Mouse (Mus musculus) forebrain, embryonic 16.5 days (tissue): ENCODE results near the gene Ganab. TPM values are rescaled to one million over a fixed set of nuclear protein-coding genes. Genes with fewer than 3 reads are reported as not detected.

ENCODE experiments used
- ATAC-seq: fragments of 200-750 bp; cut with Nextera tagmentation; 2 replicates; pipeline ENCODE4 v1.8.0; 2017; ENCODE audit warnings: mild to moderate bottlenecking, moderate library complexity
- H3K27ac ChIP-seq: fragments of 300-500 bp; sonication (generic); 2 replicates; pipeline ENCODE4 v1.5.1; 2014; ENCODE audit warnings: low read length, control low read depth
- H3K27me3 ChIP-seq: fragments of 300-500 bp; sonication (generic); replicated peaks from 2 replicates; pipeline ENCODE4 v1.6.1; 2014; ENCODE audit warnings: low read length; ENCODE audit not compliant: control insufficient read depth, insufficient read depth
- H3K36me3 ChIP-seq: fragments of 300-500 bp; sonication (generic); 2 replicates; pipeline ENCODE4 v1.6.1; 2014; ENCODE audit not compliant: control insufficient read depth, insufficient read depth
- H3K4me1 ChIP-seq: fragments of 300-500 bp; sonication (generic); replicated peaks from 2 replicates; pipeline ENCODE4 v1.6.1; 2014; ENCODE audit warnings: low read length; ENCODE audit not compliant: control insufficient read depth, insufficient read depth
- H3K4me2 ChIP-seq: fragments of 300-500 bp; sonication (generic); 2 replicates; pipeline ENCODE4 v1.6.1; 2014; ENCODE audit warnings: mild to moderate bottlenecking, low read length, control low read depth
- H3K4me3 ChIP-seq: fragments of 300-500 bp; sonication (generic); replicated peaks from 2 replicates; pipeline ENCODE4 v1.5.1; 2014; ENCODE audit warnings: mild to moderate bottlenecking, low read length, control low read depth
- H3K9ac ChIP-seq: fragments of 300-500 bp; sonication (generic); replicated peaks from 2 replicates; pipeline ENCODE4 v1.6.1; 2014; ENCODE audit warnings: low read depth, low read length, control low read depth
- H3K9me3 ChIP-seq: fragments of 300-500 bp; sonication (generic); 2 replicates; pipeline ENCODE4 v1.6.1; 2016; ENCODE audit warnings: low read length; ENCODE audit not compliant: control insufficient read depth
- WGBS: fragments of 180-500 bp; shearing (Covaris S2); extraction: QIAGEN DNeasy Blood & Tissue Kit; methylation state at CpG from one replicate; pipeline ENCODE4 v1.1.7; 2014; 5-methylcytosine and 5-hydroxymethylcytosine counted together
- polyA plus RNA-seq: library from polyadenylated mRNA; unstranded; fragments of >200 nt; fragmentation: Nextera tagmentation; extraction: Ambion mirVana; gene quantifications from 2 replicates; pipeline ENCODE4 v1.2.1, GENCODE M21; 2015

Gene Ganab
- polyA plus RNA-seq: 91.7 and 95.1 TPM in 2 replicates

DNA sequence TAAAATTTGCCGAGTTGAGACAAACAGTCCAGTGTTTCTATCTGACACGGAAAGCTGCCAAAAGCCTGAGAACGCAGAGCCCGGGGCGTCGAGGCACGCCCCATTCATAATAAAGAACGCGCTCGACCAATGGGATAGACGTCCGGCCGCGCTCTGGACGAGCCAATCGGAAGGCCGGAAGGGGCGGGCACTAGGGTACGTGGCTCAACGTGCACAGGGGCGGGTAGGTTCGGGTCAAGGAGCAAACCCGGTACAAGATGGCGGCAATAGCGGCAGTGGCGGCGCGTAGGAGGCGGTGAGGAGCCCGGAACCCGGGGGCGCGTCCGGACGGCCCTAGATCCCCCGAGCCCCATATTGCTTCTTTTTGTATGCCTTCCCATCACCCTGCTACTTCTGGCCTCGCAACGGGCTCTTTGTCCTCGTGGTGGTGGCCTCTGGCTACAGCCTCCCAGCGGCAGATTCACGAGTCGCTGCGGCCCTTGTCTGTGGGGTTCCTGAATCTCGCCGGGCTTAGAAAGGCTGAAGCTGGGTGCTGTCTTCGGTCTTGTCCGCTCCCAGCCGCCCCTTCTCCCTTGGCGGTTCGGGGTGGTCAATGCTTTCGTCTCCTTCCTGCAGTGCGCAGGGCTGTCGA, at the start of gene Ganab:
TSS of gene Ganab (plus strand) at position 207 of the 631 bp plus-strand sequence.
- Histone ChIP-seq H3K4me2 (peak within 1 kb of the TSS; percentile 97), H3K27me3 (no peaks in the 10 kb centered on the region), H3K9me3 (no peaks in the 10 kb centered on the region), H3K9ac (peak within 1 kb of the TSS; percentile 96), H3K4me1 (peaks cover 31% of the 10 kb centered on the region), H3K27ac (peak within 1 kb of the TSS; percentile 85), H3K4me3 (peak within 1 kb of the TSS; percentile 98), H3K36me3 (peaks cover 6% of the 10 kb centered on the region)
- peak; percentile 98 for ATAC-seq
- under 1% methylated on average over 53 of the region's 53 CpGs for WGBS

DNA sequence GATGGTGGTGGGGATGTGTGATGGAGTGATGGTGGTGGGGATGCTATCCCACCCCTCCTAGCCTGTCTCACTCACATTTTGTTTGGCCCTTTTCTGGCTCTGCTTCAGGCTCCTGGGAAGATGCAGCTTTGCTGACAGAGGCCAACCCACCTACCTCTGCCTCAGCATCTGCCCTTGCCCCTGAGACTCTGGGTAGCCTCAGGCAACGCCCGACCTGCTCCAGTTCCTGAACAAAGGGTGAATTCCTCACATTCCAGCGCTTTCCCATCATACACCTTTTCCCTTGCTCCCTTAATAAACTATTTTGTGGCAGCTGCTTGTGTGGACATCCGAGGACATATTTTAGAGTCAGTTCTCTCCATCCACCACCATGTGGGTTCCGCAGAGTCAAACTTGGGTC, 49.5 kb upstream of the Ganab start:
- no peak for ATAC-seq
- 0 out of 2 replicates have a peak, but pooled peaks cover 3% of the 10 kb centered on the region for H3K4me1 ChIP-seq
- no peak overlapping the region for H3K4me2 ChIP-seq
- H3K9ac ChIP-seq: no peak overlapping the region
- no peaks in the 10 kb centered on the region for H3K9me3 ChIP-seq
- no peaks in the 10 kb centered on the region for H3K27me3 ChIP-seq
- peaks cover 14% of the 10 kb centered on the region for H3K36me3 ChIP-seq
- 84% methylated on average over 5 of the region's 5 CpGs for WGBS
- no peak overlapping the region for H3K27ac ChIP-seq
- no peak overlapping the region for H3K4me3 ChIP-seq

GRCm38 (mm10) chr19:8850402-8850901, 47.4 kb upstream of the Ganab start, which contains the start of gene Lrrn4cl:
Gene Lrrn4cl (plus strand): TSS chr19:8850768.
- Histone ChIP-seq H3K4me1 (no peaks in the 10 kb centered on the region), H3K4me2 (no peak within 1 kb of the TSS), H3K4me3 (no peak within 1 kb of the TSS), H3K36me3 (peaks cover 14% of the 10 kb centered on the region), H3K27ac (no peak within 1 kb of the TSS), H3K27me3 (no peaks in the 10 kb centered on the region), H3K9me3 (no peaks in the 10 kb centered on the region), H3K9ac (no peak within 1 kb of the TSS)
- no peak for ATAC-seq
- WGBS: 28% methylated on average over 7 of the region's 7 CpGs

DNA sequence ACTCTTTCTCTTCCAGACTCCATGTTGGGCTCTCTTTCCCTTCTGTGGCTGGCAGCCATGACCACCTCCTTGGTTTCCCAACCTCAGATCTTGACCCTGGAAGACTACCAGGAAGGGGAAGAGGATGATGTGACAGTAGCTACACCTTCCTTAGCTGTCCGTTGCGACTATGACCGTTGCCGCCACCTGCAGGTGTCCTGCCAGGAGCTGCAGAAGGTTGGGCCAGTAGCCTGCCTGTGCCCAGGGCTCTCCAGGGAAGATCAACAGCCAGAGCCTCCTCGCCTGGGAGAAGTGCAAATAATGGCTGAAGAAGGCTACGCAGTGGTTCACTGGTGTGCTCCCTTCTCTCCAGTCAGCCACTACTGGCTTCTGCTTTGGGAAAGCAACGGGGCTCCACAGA, 46.2 kb upstream of the Ganab start:
- no peak for ATAC-seq
- Histone ChIP-seq H3K4me2 (no peak overlapping the region), H3K36me3 (peaks cover 8% of the 10 kb centered on the region), H3K4me3 (no peak overlapping the region), H3K9ac (no peak overlapping the region), H3K4me1 (no peaks in the 10 kb centered on the region), H3K27me3 (no peaks in the 10 kb centered on the region), H3K9me3 (no peaks in the 10 kb centered on the region), H3K27ac (no peak overlapping the region)
- WGBS: 46% methylated on average over 7 of the region's 7 CpGs

DNA sequence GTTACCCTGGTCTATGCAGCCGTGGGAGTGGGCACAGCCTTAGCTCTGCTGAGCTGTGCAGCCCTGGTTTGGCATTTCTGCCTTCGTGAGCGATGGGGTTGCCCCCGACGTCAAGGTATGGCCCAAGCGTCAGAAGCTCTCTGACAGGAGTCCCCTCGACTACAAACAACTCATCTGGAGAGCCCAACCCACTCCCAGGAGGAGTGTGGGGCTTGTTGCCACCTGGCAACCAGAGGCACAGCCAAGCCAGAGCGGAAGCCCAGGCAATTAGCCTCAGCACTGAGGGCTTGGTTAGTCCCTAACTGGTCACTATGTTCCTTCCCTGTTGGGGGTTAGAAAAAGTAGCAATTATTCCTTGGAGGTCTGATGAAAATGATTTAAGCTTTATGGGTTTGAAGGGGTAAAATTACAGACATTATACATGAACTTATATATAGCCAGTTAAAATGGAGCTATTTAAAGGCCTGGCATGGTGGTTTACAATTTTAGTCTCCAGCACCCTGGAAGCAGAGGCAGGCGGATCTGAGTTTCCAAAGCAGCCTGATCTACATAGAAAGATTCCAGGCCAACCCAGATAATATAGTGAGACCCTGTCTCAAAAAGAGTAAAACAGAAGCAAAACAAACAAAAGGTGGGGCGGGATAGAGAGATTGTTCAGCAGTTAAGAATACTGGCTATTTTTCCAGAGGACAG, 45.5 kb upstream of the Ganab start:
- H3K36me3 ChIP-seq: 0 out of 2 replicates have a peak, but pooled peaks cover 2% of the 10 kb centered on the region
- no peaks in the 10 kb centered on the region for H3K4me1 ChIP-seq
- H3K9ac ChIP-seq: no peak overlapping the region
- no peaks in the 10 kb centered on the region for H3K9me3 ChIP-seq
- H3K4me2 ChIP-seq: no peak overlapping the region
- ATAC-seq: no peak
- no peak overlapping the region for H3K27ac ChIP-seq
- no peak overlapping the region for H3K4me3 ChIP-seq
- 57% methylated on average over 10 of the region's 10 CpGs for WGBS
- H3K27me3 ChIP-seq: no peaks in the 10 kb centered on the region

GRCm38 (mm10) chr19:8853117-8853516, 44.8 kb upstream of the Ganab start:
- H3K4me1 ChIP-seq: no peaks in the 10 kb centered on the region
- WGBS: 85% methylated on average over 3 of the region's 3 CpGs
- H3K4me2 ChIP-seq: no peak overlapping the region
- H3K4me3 ChIP-seq: no peak overlapping the region
- H3K9me3 ChIP-seq: no peaks in the 10 kb centered on the region
- H3K36me3 ChIP-seq: 0 out of 2 replicates have a peak, but pooled peaks cover 2% of the 10 kb centered on the region
- no peak overlapping the region for H3K27ac ChIP-seq
- no peaks in the 10 kb centered on the region for H3K27me3 ChIP-seq
- no peak for ATAC-seq
- H3K9ac ChIP-seq: no peak overlapping the region

- no peak overlapping the region for H3K9ac ChIP-seq
- ATAC-seq: no peak
- WGBS: 32% methylated on average over 4 of the region's 4 CpGs
These were observed 40.2 kb upstream of the Ganab start for GRCm38 (mm10) chr19:8857689-8858088.

GRCm38 (mm10) chr19:8859018-8859417, 38.9 kb upstream of the Ganab start:
- Histone ChIP-seq H3K4me2 (no peak overlapping the region), H3K36me3 (no peaks in the 10 kb centered on the region), H3K27ac (no peak overlapping the region), H3K4me1 (no peaks in the 10 kb centered on the region), H3K27me3 (no peaks in the 10 kb centered on the region), H3K4me3 (no peak overlapping the region), H3K9me3 (no peaks in the 10 kb centered on the region), H3K9ac (no peak overlapping the region)
- no peak for ATAC-seq
- WGBS: 24% methylated on average over 1 of the region's 1 CpGs

More at GRCm38 (mm10) chr19:8857689-8858088, 40.2 kb upstream of the Ganab start:
- Histone ChIP-seq H3K27ac (no peak overlapping the region), H3K27me3 (no peaks in the 10 kb centered on the region), H3K36me3 (no peaks in the 10 kb centered on the region), H3K4me1 (no peaks in the 10 kb centered on the region), H3K4me2 (no peak overlapping the region), H3K4me3 (no peak overlapping the region), H3K9me3 (no peaks in the 10 kb centered on the region)

DNA sequence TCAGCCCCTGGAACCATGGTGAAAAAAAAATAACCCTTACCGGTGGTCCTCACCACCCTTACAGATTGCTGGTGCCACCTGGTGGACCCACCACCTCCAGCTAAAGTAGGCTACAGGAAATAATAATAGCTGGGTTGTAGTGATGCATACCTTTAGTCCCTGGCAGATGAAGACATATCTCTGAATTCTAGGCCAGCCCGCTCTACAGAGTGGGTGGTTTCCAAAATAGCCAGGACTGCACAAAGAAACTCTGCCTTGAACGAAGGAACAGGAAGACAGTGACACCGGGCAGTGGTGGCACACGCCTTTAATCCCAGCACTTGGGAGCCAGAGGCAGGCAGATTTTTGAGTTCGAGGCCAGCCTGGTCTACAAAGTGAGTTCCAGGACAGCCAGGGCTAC, 33.6 kb upstream of the Ganab start:
- no peaks in the 10 kb centered on the region for H3K4me1 ChIP-seq
- 89% methylated on average over 6 of the region's 6 CpGs for WGBS
- no peak overlapping the region for H3K9ac ChIP-seq
- H3K9me3 ChIP-seq: no peaks in the 10 kb centered on the region
- no peak for ATAC-seq
- H3K36me3 ChIP-seq: no peaks in the 10 kb centered on the region
- no peak overlapping the region for H3K27ac ChIP-seq
- 0 out of 2 replicates have a peak, but pooled peaks cover 2% of the 10 kb centered on the region for H3K27me3 ChIP-seq
- no peak overlapping the region for H3K4me2 ChIP-seq
- H3K4me3 ChIP-seq: no peak overlapping the region
